17 mouse cellular contexts compared by ENCODE assay signal in the genomic region with DNA sequence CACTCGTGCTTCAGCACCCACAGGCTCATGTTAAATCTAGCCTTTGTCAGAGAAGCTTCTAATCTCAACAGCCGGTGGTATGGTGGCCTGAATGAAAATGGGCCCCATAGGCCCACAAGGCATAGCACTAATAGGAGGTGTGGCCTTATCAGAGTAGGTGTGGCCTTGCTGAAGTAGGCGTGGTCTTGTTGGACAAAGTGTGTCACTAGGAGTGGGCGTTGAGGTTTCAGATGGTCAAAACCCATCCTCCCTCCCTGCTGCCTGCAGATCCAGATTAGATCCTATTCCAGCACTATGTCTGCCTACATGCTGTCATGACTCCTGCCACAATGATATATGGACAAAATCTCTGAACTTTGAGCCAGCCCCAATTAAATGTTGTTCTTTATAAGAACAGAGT. TPM values are rescaled to one million over a fixed set of nuclear protein-coding genes. Genes with fewer than 3 reads are reported as not detected.
DNase-seq lines count a peak whose midpoint lies in the region; ATAC-seq lines count a peak whose summit lies in the region.
"Had no signal": no experiment of that assay in that cellular context is flagged by ENCODE, and none has a peak within 500 bp of the region (broad histone marks: within the 10 kb centered on the region; RNA-seq: fewer than 3 reads in every experiment).

No protein-coding gene starts in this region.

- H3K36me3 ChIP-seq in liver, embryonic 11.5 days (ENCODE audit: control insufficient read depth, insufficient read depth, low read length): no peaks in the 10 kb centered on the region
- H3K36me3 ChIP-seq in splenic B cell, adult 2 months (ENCODE audit: control insufficient read depth, insufficient read depth, low read length, poor library complexity, severe bottlenecking): 0 out of 2 replicates have a peak, but pooled peaks cover 11% of the 10 kb centered on the region
- H3K36me3 ChIP-seq in midbrain, embryonic 10.5 days: peaks cover 26% of the 10 kb centered on the region

- no peaks in the 10 kb centered on the region for H3K27me3 ChIP-seq in liver, embryonic 11.5 days (replicated peaks; ENCODE audit: control insufficient read depth, insufficient read depth, low read length)
- H3K27me3 ChIP-seq in splenic B cell, adult 2 months (ENCODE audit: control insufficient read depth, insufficient read depth, low read length, poor library complexity, severe bottlenecking): no peaks in the 10 kb centered on the region
- H3K27me3 ChIP-seq in midbrain, embryonic 10.5 days (ENCODE audit: low read depth, poor library complexity, severe bottlenecking): no peaks in the 10 kb centered on the region

- H3K4me1 ChIP-seq in liver, embryonic 11.5 days (replicated peaks; ENCODE audit: control insufficient read depth, insufficient read depth, low read length): no peaks in the 10 kb centered on the region
- H3K4me1 ChIP-seq in midbrain, embryonic 10.5 days: no peaks in the 10 kb centered on the region

- peak; percentile 67 for ATAC-seq in liver, embryonic 11.5 days (replicated peaks; ENCODE audit: low FRiP score)
- ATAC-seq: intestine, embryonic 16.5 days had no signal

- H3K9me3 ChIP-seq in liver, embryonic 11.5 days (ENCODE audit: control insufficient read depth, low read length): no peaks in the 10 kb centered on the region
- H3K9me3 ChIP-seq in midbrain, embryonic 10.5 days (replicated peaks): no peaks in the 10 kb centered on the region

- no peak overlapping the region for H3K4me3 ChIP-seq in liver, embryonic 11.5 days (ENCODE audit: low read depth, low read length)
- H3K4me3 ChIP-seq in midbrain, embryonic 10.5 days: no peak overlapping the region

- no peak overlapping the region for H3K27ac ChIP-seq in liver, embryonic 11.5 days (ENCODE audit: low read depth, low read length)
- H3K27ac ChIP-seq in midbrain, embryonic 10.5 days (replicated peaks): no peak overlapping the region
- H3K27ac ChIP-seq: hindbrain, embryonic 14.5 days; kidney, postnatal 0 days had no signal

- WGBS in liver, embryonic 11.5 days: 51% methylated on average over 4 of the region's 4 CpGs
- 72% methylated on average over 4 of the region's 4 CpGs for WGBS in midbrain, embryonic 10.5 days

- intact Hi-C loops in heart, postnatal 14 days (cut with DNase I): no loop called here

- no peak overlapping the region for H3K4me2 ChIP-seq in liver, embryonic 11.5 days
- H3K4me2 ChIP-seq: hindbrain, embryonic 14.5 days had no signal

- H3K9ac ChIP-seq in liver, embryonic 11.5 days (ENCODE audit: low read depth, low read length): no peak overlapping the region
- H3K9ac ChIP-seq: hindbrain, embryonic 14.5 days had no signal

- DNase-seq in heart, adult 11 months: peak; percentile 56
- no peak for DNase-seq in heart, adult 8-10 months (ENCODE audit: low spot score)
- DNase-seq in R1 (ENCODE audit: low read depth, low spot score): peak; percentile 84
- no peak for DNase-seq in liver, embryonic 11.5 days (ENCODE audit: low spot score)
- DNase-seq in splenic B cell, adult 2 months (ENCODE audit: low read depth, low spot score): peak; percentile 13
- DNase-seq in embryo, embryonic 10.5 days (ENCODE audit: low spot score): no peak
- no peak for DNase-seq in midbrain, embryonic 10.5 days (ENCODE audit: low spot score)
- DNase-seq in heart, postnatal 14 days: no peak
- DNase-seq: adrenal gland, adult 8-10 months; cerebellum, adult 9-11 months; gastrocnemius, postnatal 10 days; heart, postnatal 10 days; lung, adult 2 months; thymus, postnatal 14 days had no signal

RNA-seq across cellular contexts. Expression of a gene that starts 54.5 kb away (rescaled TPM):
- total RNA-seq in heart, adult 8-10 months (2022): 10 to 100 TPM; 14.8 to 19.0 (median 16.0) TPM
- polyA plus RNA-seq in liver, embryonic 11.5 days (2014; fragmentation: Nextera tagmentation; extraction: Ambion mirVana): 9.2 and 12.2 TPM in 2 replicates
- 16.7 and 19.8 TPM in 2 replicates for polyA plus RNA-seq in midbrain, embryonic 10.5 days (2016; fragmentation: Nextera tagmentation; extraction: Ambion mirVana)
- 10 to 100 TPM; 12.9 to 16.5 TPM for total RNA-seq in heart, postnatal 14 days (2021)

RNA-seq across cellular contexts. Expression of a gene that starts 59.5 kb away (rescaled TPM):
- 1 to 10 TPM; 5.3 to 6.7 (median 6.1) TPM for total RNA-seq in heart, adult 8-10 months (2022)
- 4.9 and 5.4 TPM in 2 replicates for polyA plus RNA-seq in liver, embryonic 11.5 days (2014; fragmentation: Nextera tagmentation; extraction: Ambion mirVana)
- polyA plus RNA-seq in midbrain, embryonic 10.5 days (2016; fragmentation: Nextera tagmentation; extraction: Ambion mirVana): 4.3 and 4.7 TPM in 2 replicates
- 1 to 10 TPM; 6.3 to 6.5 TPM for total RNA-seq in heart, postnatal 14 days (2021)

Comparison
In these comparisons a context has a peak if more than half of its experiments do, and no peak if none do; other contexts are left out.
1. DNase-seq: peak in heart, adult 11 months (single experiment), R1 (single experiment) and splenic B cell, adult 2 months (single experiment); none in heart, adult 8-10 months (single experiment), liver, embryonic 11.5 days (single experiment), embryo, embryonic 10.5 days (single experiment), midbrain, embryonic 10.5 days (single experiment) and heart, postnatal 14 days (0 of 2).